ENCODE assay signal across 8 mouse cellular contexts in genomic region chr7:73614840-73615555, GRCm38 (mm10).
DNase-seq lines count a peak whose midpoint lies in the region; ATAC-seq lines count a peak whose summit lies in the region.

No protein-coding gene starts in this region.

- H3K9ac ChIP-seq in lung, embryonic 15.5 days = no peak overlapping the region
- H3K9ac ChIP-seq in hindbrain, embryonic 16.5 days (ENCODE audit: low read depth, low read length) = 0 out of 2 replicates have a peak overlapping the region, but pooled peaks have one; percentile 3
- no peak overlapping the region; the same call in 1 of the 2 replicates for H3K9ac ChIP-seq in stomach, embryonic 14.5 days (replicated peaks; ENCODE audit: low read depth, low read length)

- peaks cover 29% of the 10 kb centered on the region for H3K4me1 ChIP-seq in lung, embryonic 15.5 days
- peaks cover 11% of the 10 kb centered on the region for H3K4me1 ChIP-seq in hindbrain, embryonic 16.5 days (ENCODE audit: control insufficient read depth, insufficient read depth, low read depth, low read length)
- H3K4me1 ChIP-seq in stomach, embryonic 14.5 days (ENCODE audit: control insufficient read depth, insufficient read depth, low read length) = peaks cover 16% of the 10 kb centered on the region

- peak overlapping the region; percentile 99 for H3K27ac ChIP-seq in lung, embryonic 15.5 days
- H3K27ac ChIP-seq in hindbrain, embryonic 16.5 days (ENCODE audit: low read depth, low read length) = peak overlapping the region; percentile 42; the same call in 1 of the 2 replicates
- H3K27ac ChIP-seq in stomach, embryonic 14.5 days (ENCODE audit: low read length) = peak overlapping the region; percentile 73

- DNase-seq in cerebellum, adult 11-12 months = peak; percentile 12
- no peak for DNase-seq in cerebellum, adult 18-20 months
- no peak for DNase-seq in lung, adult 18-20 months
- DNase-seq in frontal cortex, adult 2 months (ENCODE audit: extremely low spot score in 1 of 2, low spot score in 1 of 2) = no peak

- H3K36me3 ChIP-seq in lung, embryonic 15.5 days = no peaks in the 10 kb centered on the region
- H3K36me3 ChIP-seq in hindbrain, embryonic 16.5 days (ENCODE audit: control insufficient read depth, insufficient read depth, low read length) = no peaks in the 10 kb centered on the region
- no peaks in the 10 kb centered on the region for H3K36me3 ChIP-seq in stomach, embryonic 14.5 days (ENCODE audit: control insufficient read depth, insufficient read depth, low read length)

- H3K4me2 ChIP-seq in lung, embryonic 15.5 days = no peak overlapping the region
- H3K4me2 ChIP-seq in hindbrain, embryonic 16.5 days (ENCODE audit: low read length) = 0 out of 2 replicates have a peak overlapping the region, but pooled peaks have one; percentile 1
- H3K4me2 ChIP-seq in stomach, embryonic 14.5 days (replicated peaks; ENCODE audit: low read depth, low read length) = no peak overlapping the region

- ATAC-seq in lung, embryonic 15.5 days (ENCODE audit: borderline replicate concordance, extremely low read depth, low FRiP score, low TSS enrichment) = no peak
- ATAC-seq in hindbrain, embryonic 16.5 days = no peak
- no peak for ATAC-seq in stomach, embryonic 14.5 days (ENCODE audit: insufficient number of reproducible peaks, insufficient read depth, low FRiP score, low read depth)
- no peak for ATAC-seq in cerebellum, adult (ENCODE audit: insufficient number of reproducible peaks, low FRiP score, low TSS enrichment)

- no peaks in the 10 kb centered on the region for H3K27me3 ChIP-seq in lung, embryonic 15.5 days
- H3K27me3 ChIP-seq in hindbrain, embryonic 16.5 days (replicated peaks; ENCODE audit: control insufficient read depth, insufficient read depth, low read length) = no peaks in the 10 kb centered on the region
- H3K27me3 ChIP-seq in stomach, embryonic 14.5 days (ENCODE audit: control insufficient read depth, insufficient read depth, low read length) = no peaks in the 10 kb centered on the region

- no peak overlapping the region for H3K4me3 ChIP-seq in lung, embryonic 15.5 days
- no peak overlapping the region for H3K4me3 ChIP-seq in hindbrain, embryonic 16.5 days (ENCODE audit: low read length)
- H3K4me3 ChIP-seq in stomach, embryonic 14.5 days (ENCODE audit: low read depth, low read length) = no peak overlapping the region

- no peaks in the 10 kb centered on the region for H3K9me3 ChIP-seq in lung, embryonic 15.5 days
- H3K9me3 ChIP-seq in hindbrain, embryonic 16.5 days (ENCODE audit: control insufficient read depth, low read length) = no peaks in the 10 kb centered on the region
- H3K9me3 ChIP-seq in stomach, embryonic 14.5 days (ENCODE audit: control insufficient read depth, low read depth, low read length) = no peaks in the 10 kb centered on the region

- WGBS in lung, embryonic 15.5 days = 55% methylated on average over 8 of the region's 8 CpGs
- WGBS in hindbrain, embryonic 16.5 days = 75% methylated on average over 8 of the region's 8 CpGs
- WGBS in stomach, embryonic 14.5 days = 52% methylated on average over 8 of the region's 8 CpGs

Comparison
In these comparisons a context has a peak if more than half of its experiments do, and no peak if none do; other contexts are left out.
1. H3K27ac ChIP-seq: peak in every context shown above with its lines; median percentile 99 in lung, embryonic 15.5 days; 73 in stomach, embryonic 14.5 days; 42 in hindbrain, embryonic 16.5 days.